Mouse (Mus musculus): ENCODE measurements around the gene Cox6b2. TPM values are rescaled to one million over a fixed set of nuclear protein-coding genes. Genes with fewer than 3 reads are reported as not detected.

Gene Cox6b2
- total RNA-seq, 1 experiment = 46.4 TPM

- Histone ChIP-seq H3K9ac (ENCODE audit: insufficient read depth, low read depth, low read length, poor library complexity, severe bottlenecking) (no peak overlapping the region), H3K9me3 (ENCODE audit: control insufficient read depth, insufficient read depth, low read depth, low read length) (no peaks in the 10 kb centered on the region), H3K27ac (ENCODE audit: insufficient read depth, low read depth, low read length, poor library complexity, severe bottlenecking) (no peak overlapping the region), H3K4me3 (ENCODE audit: insufficient read depth in 1 of 2, low read depth in 1 of 2, low read length in 2 of 2, poor library complexity in 1 of 2, severe bottlenecking in 1 of 2) (no peak overlapping the region), H3K4me1 (ENCODE audit: control insufficient read depth in 2 of 2, insufficient read depth in 2 of 2, low read length in 2 of 2, poor library complexity in 1 of 2) (no peaks in the 10 kb centered on the region), H3K36me3 (ENCODE audit: control insufficient read depth, insufficient read depth, low read length, poor library complexity, severe bottlenecking) (no peaks in the 10 kb centered on the region)
- DNase-seq (ENCODE audit: low read depth, low spot score) = no peak
- TF ChIP-seq ZC3H11A (IDR thresholded peaks at IDR 0.05; ENCODE audit: borderline replicate concordance, low read depth, low read length) (no peak), ZNF384 (IDR thresholded peaks at IDR 0.05; ENCODE audit: low read depth, low read length) (no peak), MAFK (IDR thresholded peaks at IDR 0.05; ENCODE audit: insufficient read depth, low read depth, low read length) (no peak), HCFC1 (IDR thresholded peaks at IDR 0.05; ENCODE audit: borderline replicate concordance, insufficient read depth, low read length) (no peak), CHD2 (IDR thresholded peaks at IDR 0.05; ENCODE audit: low read depth, low read length) (no peak)
- in situ Hi-C loops (cut with MboI; ENCODE audit: low sequenced_read_pairs in 2 of 2, unreplicated experiment in 2 of 2) = no loop called here
These were observed 19.9 kb downstream of the Cox6b2 start for GRCm38 (mm10) chr7:4732968-4733392.

DNA sequence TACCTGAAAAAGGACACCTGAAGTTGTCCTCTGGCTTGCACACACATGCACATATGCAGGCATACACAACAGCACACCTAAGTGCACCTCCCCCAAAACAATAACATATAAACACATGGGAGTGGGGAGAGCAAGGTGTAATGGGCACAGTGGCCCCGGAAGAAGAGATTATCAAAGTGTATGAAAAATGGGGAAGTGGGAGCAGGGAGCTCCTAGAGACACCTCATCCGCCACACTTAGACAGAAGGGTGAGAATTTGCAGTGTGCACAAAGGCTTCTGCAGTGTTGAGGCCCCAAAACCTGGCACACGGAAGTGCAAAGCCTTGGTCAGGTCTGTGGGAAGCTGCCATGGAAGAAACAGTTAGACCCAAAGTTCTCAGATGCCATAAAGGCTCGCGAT, 21.8 kb downstream of the Cox6b2 start:
- H3K4me1 ChIP-seq (ENCODE audit: control insufficient read depth in 2 of 2, insufficient read depth in 2 of 2, low read length in 2 of 2, poor library complexity in 1 of 2) = no peaks in the 10 kb centered on the region
- H3K27ac ChIP-seq (ENCODE audit: insufficient read depth, low read depth, low read length, poor library complexity, severe bottlenecking) = no peak overlapping the region
- TF ChIP-seq ZC3H11A (IDR thresholded peaks at IDR 0.05; ENCODE audit: borderline replicate concordance, low read depth, low read length) = no peak
- no peak for TF ChIP-seq CHD2 (IDR thresholded peaks at IDR 0.05; ENCODE audit: low read depth, low read length)
- no peak for TF ChIP-seq ZNF384 (IDR thresholded peaks at IDR 0.05; ENCODE audit: low read depth, low read length)
- TF ChIP-seq HCFC1 (IDR thresholded peaks at IDR 0.05; ENCODE audit: borderline replicate concordance, insufficient read depth, low read length) = no peak
- no peak for TF ChIP-seq MAFK (IDR thresholded peaks at IDR 0.05; ENCODE audit: insufficient read depth, low read depth, low read length)
- no peak for DNase-seq (ENCODE audit: low read depth, low spot score)
- no peak overlapping the region for H3K9ac ChIP-seq (ENCODE audit: insufficient read depth, low read depth, low read length, poor library complexity, severe bottlenecking)
- H3K9me3 ChIP-seq (ENCODE audit: control insufficient read depth, insufficient read depth, low read depth, low read length) = no peaks in the 10 kb centered on the region
- no peak overlapping the region for H3K4me3 ChIP-seq (ENCODE audit: insufficient read depth in 1 of 2, low read depth in 1 of 2, low read length in 2 of 2, poor library complexity in 1 of 2, severe bottlenecking in 1 of 2)
- in situ Hi-C loops (cut with MboI; ENCODE audit: low sequenced_read_pairs in 2 of 2, unreplicated experiment in 2 of 2) = no loop called here
- no peaks in the 10 kb centered on the region for H3K36me3 ChIP-seq (ENCODE audit: control insufficient read depth, insufficient read depth, low read length, poor library complexity, severe bottlenecking)

DNA sequence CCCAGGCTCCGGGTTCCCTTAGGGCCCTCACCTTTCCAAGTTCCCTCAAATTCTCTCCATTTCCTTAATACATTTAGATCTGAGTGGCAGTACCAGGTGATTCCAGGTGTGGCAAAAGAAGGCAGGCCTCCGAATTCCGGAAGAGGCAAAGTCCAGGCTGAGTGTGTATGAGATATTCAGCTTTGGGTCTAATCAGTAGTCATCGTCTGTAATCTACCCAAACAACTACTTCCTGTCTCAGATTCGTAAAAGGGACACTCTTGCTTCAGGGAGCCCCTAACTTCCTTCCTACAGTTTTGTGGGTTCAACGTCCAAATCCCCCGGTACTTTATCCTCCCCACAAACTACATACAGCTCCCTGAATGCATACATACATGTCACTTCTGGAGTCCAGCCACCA, 27.7 kb downstream of the Cox6b2 start, which contains the start of gene Tmem150b:
Tmem150b (minus strand) TSS at position 81 of the 400 bp plus-strand sequence.
- TF ChIP-seq CHD2 (IDR thresholded peaks at IDR 0.05; ENCODE audit: low read depth, low read length) = no peak
- TF ChIP-seq ZNF384 (IDR thresholded peaks at IDR 0.05; ENCODE audit: low read depth, low read length) = no peak
- no peak for TF ChIP-seq MAFK (IDR thresholded peaks at IDR 0.05; ENCODE audit: insufficient read depth, low read depth, low read length)
- TF ChIP-seq ZC3H11A (IDR thresholded peaks at IDR 0.05; ENCODE audit: borderline replicate concordance, low read depth, low read length) = no peak
- no peak for TF ChIP-seq HCFC1 (IDR thresholded peaks at IDR 0.05; ENCODE audit: borderline replicate concordance, insufficient read depth, low read length)
- in situ Hi-C loops (cut with MboI; ENCODE audit: low sequenced_read_pairs in 2 of 2, unreplicated experiment in 2 of 2) = no loop called here
- no peak within 1 kb of the TSS for H3K4me3 ChIP-seq (ENCODE audit: insufficient read depth in 1 of 2, low read depth in 1 of 2, low read length in 2 of 2, poor library complexity in 1 of 2, severe bottlenecking in 1 of 2)
- no peaks in the 10 kb centered on the region for H3K9me3 ChIP-seq (ENCODE audit: control insufficient read depth, insufficient read depth, low read depth, low read length)
- DNase-seq (ENCODE audit: low read depth, low spot score) = no peak
- no peaks in the 10 kb centered on the region for H3K36me3 ChIP-seq (ENCODE audit: control insufficient read depth, insufficient read depth, low read length, poor library complexity, severe bottlenecking)
- no peak within 1 kb of the TSS for H3K27ac ChIP-seq (ENCODE audit: insufficient read depth, low read depth, low read length, poor library complexity, severe bottlenecking)
- H3K4me1 ChIP-seq (ENCODE audit: control insufficient read depth in 2 of 2, insufficient read depth in 2 of 2, low read length in 2 of 2, poor library complexity in 1 of 2) = no peaks in the 10 kb centered on the region
- no peak within 1 kb of the TSS for H3K9ac ChIP-seq (ENCODE audit: insufficient read depth, low read depth, low read length, poor library complexity, severe bottlenecking)

GRCm38 (mm10) chr7:4724359-4724758, 28.5 kb downstream of the Cox6b2 start:
- DNase-seq (ENCODE audit: low read depth, low spot score) = no peak
- Histone ChIP-seq H3K36me3 (ENCODE audit: control insufficient read depth, insufficient read depth, low read length, poor library complexity, severe bottlenecking) (no peaks in the 10 kb centered on the region), H3K9me3 (ENCODE audit: control insufficient read depth, insufficient read depth, low read depth, low read length) (no peaks in the 10 kb centered on the region), H3K27ac (ENCODE audit: insufficient read depth, low read depth, low read length, poor library complexity, severe bottlenecking) (no peak overlapping the region), H3K4me1 (ENCODE audit: control insufficient read depth in 2 of 2, insufficient read depth in 2 of 2, low read length in 2 of 2, poor library complexity in 1 of 2) (no peaks in the 10 kb centered on the region), H3K4me3 (ENCODE audit: insufficient read depth in 1 of 2, low read depth in 1 of 2, low read length in 2 of 2, poor library complexity in 1 of 2, severe bottlenecking in 1 of 2) (no peak overlapping the region), H3K9ac (ENCODE audit: insufficient read depth, low read depth, low read length, poor library complexity, severe bottlenecking) (no peak overlapping the region)
- in situ Hi-C loops (cut with MboI; ENCODE audit: low sequenced_read_pairs in 2 of 2, unreplicated experiment in 2 of 2) = no loop called here
- TF ChIP-seq MAFK (IDR thresholded peaks at IDR 0.05; ENCODE audit: insufficient read depth, low read depth, low read length) (no peak), ZC3H11A (IDR thresholded peaks at IDR 0.05; ENCODE audit: borderline replicate concordance, low read depth, low read length) (no peak), ZNF384 (IDR thresholded peaks at IDR 0.05; ENCODE audit: low read depth, low read length) (no peak), HCFC1 (IDR thresholded peaks at IDR 0.05; ENCODE audit: borderline replicate concordance, insufficient read depth, low read length) (no peak), CHD2 (IDR thresholded peaks at IDR 0.05; ENCODE audit: low read depth, low read length) (no peak)

DNA sequence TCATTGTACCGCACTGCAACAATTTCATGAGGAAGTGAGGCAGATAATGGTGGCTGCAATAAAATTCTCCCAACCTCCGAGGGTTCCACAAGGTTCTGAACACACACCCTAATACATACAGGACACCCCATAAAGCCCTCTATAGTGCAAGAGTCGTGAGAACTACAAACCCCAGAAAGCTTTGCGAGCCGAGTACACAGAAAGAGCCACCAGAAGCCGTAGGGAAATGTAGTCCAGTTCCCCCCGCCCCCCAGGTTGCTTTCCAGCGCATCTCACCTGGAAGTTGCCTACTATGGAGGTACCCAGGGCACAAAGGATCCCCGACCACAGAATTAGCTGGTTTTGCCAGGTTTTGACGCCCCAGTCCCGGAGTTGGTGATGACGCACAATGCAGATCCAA, 29.4 kb downstream of the Cox6b2 start:
- no peak for DNase-seq (ENCODE audit: low read depth, low spot score)
- peak; percentile 97 for TF ChIP-seq HCFC1 (IDR thresholded peaks at IDR 0.05; ENCODE audit: borderline replicate concordance, insufficient read depth, low read length)
- no peak for TF ChIP-seq ZC3H11A (IDR thresholded peaks at IDR 0.05; ENCODE audit: borderline replicate concordance, low read depth, low read length)
- no peak overlapping the region for H3K27ac ChIP-seq (ENCODE audit: insufficient read depth, low read depth, low read length, poor library complexity, severe bottlenecking)
- H3K9me3 ChIP-seq (ENCODE audit: control insufficient read depth, insufficient read depth, low read depth, low read length) = no peaks in the 10 kb centered on the region
- no peaks in the 10 kb centered on the region for H3K4me1 ChIP-seq (ENCODE audit: control insufficient read depth in 2 of 2, insufficient read depth in 2 of 2, low read length in 2 of 2, poor library complexity in 1 of 2)
- in situ Hi-C loops (cut with MboI; ENCODE audit: low sequenced_read_pairs in 2 of 2, unreplicated experiment in 2 of 2) = no loop called here
- H3K4me3 ChIP-seq (ENCODE audit: insufficient read depth in 1 of 2, low read depth in 1 of 2, low read length in 2 of 2, poor library complexity in 1 of 2, severe bottlenecking in 1 of 2) = no peak overlapping the region; a peak in 1 of 4 replicates
- H3K9ac ChIP-seq (ENCODE audit: insufficient read depth, low read depth, low read length, poor library complexity, severe bottlenecking) = no peak overlapping the region
- H3K36me3 ChIP-seq (ENCODE audit: control insufficient read depth, insufficient read depth, low read length, poor library complexity, severe bottlenecking) = no peaks in the 10 kb centered on the region

Data from ES-E14 (cell line).